Comparison of ENCODE assay signal across 14 mouse cellular contexts in the genomic region with DNA sequence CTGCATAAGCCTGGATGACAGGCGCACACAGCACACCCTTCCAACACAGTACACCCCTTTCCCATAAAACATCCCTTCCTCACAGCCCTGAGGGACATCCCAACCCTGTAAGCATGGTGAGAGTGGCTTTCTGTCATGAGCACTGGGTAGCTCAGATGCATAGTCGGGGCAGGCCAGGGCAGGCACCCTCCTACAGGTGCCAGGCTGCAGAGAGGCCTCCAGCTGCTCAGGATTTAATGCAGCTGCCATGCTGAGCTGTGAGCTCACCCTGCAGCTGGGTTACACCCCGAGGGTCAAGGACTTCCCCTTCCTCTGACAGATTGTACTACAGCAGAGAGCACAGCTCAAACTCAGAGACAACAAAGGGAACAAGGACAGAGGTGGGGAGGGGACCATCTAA.
DNase-seq lines count a peak whose midpoint lies in the region; ATAC-seq lines count a peak whose summit lies in the region.
"Had no signal": no experiment of that assay in that cellular context is flagged by ENCODE, and none has a peak within 500 bp of the region (broad histone marks: within the 10 kb centered on the region; RNA-seq: fewer than 3 reads in every experiment).

No protein-coding gene starts in this region.

- ATAC-seq in midbrain, embryonic 11.5 days (ENCODE audit: low FRiP score): no peak
- ATAC-seq: forebrain, embryonic 16.5 days; midbrain, embryonic 16.5 days had no signal

- H3K36me3 ChIP-seq in midbrain, embryonic 11.5 days (ENCODE audit: control insufficient read depth, insufficient read depth, low read length): no peaks in the 10 kb centered on the region
- no peaks in the 10 kb centered on the region for H3K36me3 ChIP-seq in midbrain, embryonic 10.5 days
- H3K36me3 ChIP-seq: hindbrain, embryonic 13.5 days had no signal

- H3K9ac ChIP-seq in midbrain, embryonic 11.5 days (ENCODE audit: low read length): no peak overlapping the region
- H3K9ac ChIP-seq: hindbrain, embryonic 13.5 days had no signal

- no peak overlapping the region for H3K27ac ChIP-seq in midbrain, embryonic 11.5 days (ENCODE audit: low read depth, low read length)
- H3K27ac ChIP-seq in midbrain, embryonic 10.5 days (replicated peaks): no peak overlapping the region
- H3K27ac ChIP-seq: hindbrain, embryonic 13.5 days had no signal

- no peaks in the 10 kb centered on the region for H3K27me3 ChIP-seq in midbrain, embryonic 11.5 days (ENCODE audit: control insufficient read depth, insufficient read depth, low read length)
- H3K27me3 ChIP-seq in midbrain, embryonic 10.5 days (ENCODE audit: low read depth, poor library complexity, severe bottlenecking): no peaks in the 10 kb centered on the region
- H3K27me3 ChIP-seq: hindbrain, embryonic 13.5 days had no signal

- DNase-seq in adrenal gland, adult (ENCODE audit: inconsistent age in 2 of 2, low spot score in 1 of 2): peak; percentile 55 to 69
- no peak for DNase-seq in adrenal gland, postnatal 4 days (ENCODE audit: low spot score in 2 of 2)
- DNase-seq in midbrain, embryonic 11.5 days (ENCODE audit: low spot score, missing footprints): peak; percentile 77
- no peak for DNase-seq in midbrain, embryonic 10.5 days (ENCODE audit: low spot score)
- peak; percentile 9 to 12 for DNase-seq in spleen, postnatal 14 days (ENCODE audit: low spot score in 2 of 2)
- DNase-seq in thymus, postnatal 36 days: peak; percentile 10 to 45
- DNase-seq in left cerebral cortex, postnatal 25 days (ENCODE audit: low spot score in 2 of 2): no peak
- DNase-seq in cerebellum, adult 9-11 months: no peak
- DNase-seq: cerebellum, adult 2 months; kidney, postnatal 14 days; lung, adult 18-20 months had no signal

- H3K4me1 ChIP-seq in midbrain, embryonic 11.5 days (ENCODE audit: control insufficient read depth, insufficient read depth, low read length): no peaks in the 10 kb centered on the region
- peaks cover 9% of the 10 kb centered on the region for H3K4me1 ChIP-seq in midbrain, embryonic 10.5 days
- H3K4me1 ChIP-seq: hindbrain, embryonic 13.5 days had no signal

- intact Hi-C loops in left cerebral cortex, postnatal 25 days (cut with DNase I): no loop called here

- H3K4me3 ChIP-seq in midbrain, embryonic 11.5 days (ENCODE audit: low read depth, low read length): no peak overlapping the region
- no peak overlapping the region for H3K4me3 ChIP-seq in midbrain, embryonic 10.5 days
- H3K4me3 ChIP-seq: hindbrain, embryonic 13.5 days had no signal

- H3K9me3 ChIP-seq in midbrain, embryonic 11.5 days (ENCODE audit: control insufficient read depth, low read length): no peaks in the 10 kb centered on the region
- H3K9me3 ChIP-seq in midbrain, embryonic 10.5 days (replicated peaks): no peaks in the 10 kb centered on the region
- H3K9me3 ChIP-seq: hindbrain, embryonic 13.5 days had no signal

- H3K4me2 ChIP-seq in midbrain, embryonic 11.5 days: no peak overlapping the region
- H3K4me2 ChIP-seq: hindbrain, embryonic 13.5 days had no signal

- WGBS in midbrain, embryonic 11.5 days: 48% methylated on average over 3 of the region's 3 CpGs
- WGBS in midbrain, embryonic 10.5 days: 60% methylated on average over 3 of the region's 3 CpGs

Comparison
In these comparisons a context has a peak if more than half of its experiments do, and no peak if none do; other contexts are left out.
1. DNase-seq: peak in adrenal gland, adult (2 of 2), midbrain, embryonic 11.5 days (single experiment), spleen, postnatal 14 days (2 of 2) and thymus, postnatal 36 days (2 of 2); none in adrenal gland, postnatal 4 days (0 of 2), midbrain, embryonic 10.5 days (single experiment), left cerebral cortex, postnatal 25 days (0 of 2) and cerebellum, adult 9-11 months (single experiment).